Mouse (Mus musculus): ENCODE measurements around the gene Gng7.
"Not testable (repeated sequence)": the region's sequence is repeated elsewhere in the genome, so short reads cannot be mapped to it uniquely, and the experiment has no call there.

The Gng7 gene

DNA sequence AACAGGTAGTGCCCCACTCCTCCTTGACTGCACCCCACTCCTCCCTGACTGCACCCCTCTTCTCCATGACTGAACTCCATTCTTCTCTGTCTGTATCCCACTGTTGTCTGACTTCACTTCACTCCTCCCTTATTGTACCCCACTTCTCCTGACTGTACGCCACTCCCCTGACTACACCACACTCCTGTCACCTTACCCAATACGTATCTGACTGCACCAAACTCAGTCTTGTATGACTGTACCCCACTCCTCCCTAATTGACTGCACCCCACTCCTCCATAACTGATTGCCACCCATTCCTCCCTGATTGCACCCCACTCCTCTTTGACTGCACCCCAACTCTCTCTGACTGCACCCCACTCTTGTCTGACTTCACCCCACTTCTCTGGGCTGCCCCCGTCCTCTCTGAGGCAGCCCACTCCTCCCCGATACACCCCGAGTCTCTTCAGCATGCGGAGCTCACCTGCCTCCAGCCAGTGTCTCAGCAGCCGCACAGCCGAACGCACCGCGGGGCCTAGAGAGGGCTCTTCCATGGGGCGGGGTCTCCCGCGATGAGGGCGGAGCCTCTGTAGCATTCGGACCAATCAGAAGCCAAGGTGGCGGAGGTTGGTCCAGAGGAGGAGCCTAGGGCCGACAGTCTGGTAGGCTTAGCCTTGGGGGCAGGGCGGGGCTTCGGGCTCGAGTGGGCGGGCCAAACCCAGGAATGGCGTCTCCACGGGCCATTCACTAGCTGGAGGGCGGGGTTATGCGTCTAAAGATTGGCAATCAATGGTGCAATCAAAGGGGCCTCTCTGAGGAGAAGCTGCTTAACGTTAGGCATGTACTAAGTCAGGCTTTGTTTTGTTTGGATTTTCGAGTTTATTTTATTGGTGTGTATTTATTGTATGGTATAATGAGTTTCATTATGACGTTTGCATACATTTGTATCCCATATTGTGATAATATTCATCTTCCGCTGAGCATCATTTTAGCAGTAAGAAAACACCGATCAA lies at the start of gene Gng7:
Gene Gng7, minus strand, starts transcription at position 553 of the 992 bp plus-strand sequence.
- DNase-seq, result peak; percentile 97

DNA sequence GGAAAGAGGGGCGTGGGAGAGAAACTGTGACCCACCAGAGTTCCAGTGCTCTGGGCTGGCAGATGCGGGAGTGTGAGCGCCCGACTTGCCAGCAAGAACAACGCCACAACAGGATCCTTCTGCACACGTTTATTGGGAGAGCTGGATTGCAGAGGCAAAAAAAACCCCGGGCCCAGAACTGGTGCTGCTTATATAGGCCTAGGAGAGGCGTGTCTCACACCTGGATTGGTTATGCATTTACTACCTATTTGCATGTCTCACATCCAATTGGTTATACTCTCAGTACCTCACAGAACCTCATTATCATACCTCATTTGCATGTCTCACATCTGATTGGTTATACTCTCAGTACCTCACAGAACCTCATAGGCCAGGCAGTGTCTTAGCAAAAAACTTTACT lies 49.8 kb upstream of the Gng7 start:
- not testable (repeated sequence) for DNase-seq

- no peak for DNase-seq
Observed at GRCm38 (mm10) chr10:81062710-81063109, 48.0 kb upstream of the Gng7 start.

GRCm38 (mm10) chr10:81059603-81060543 lies 45.1 kb upstream of the Gng7 start, which contains the start of gene Sgta:
TSS of gene Sgta (minus strand) at chr10:81060181.
- peak; percentile 100 for DNase-seq

DNA sequence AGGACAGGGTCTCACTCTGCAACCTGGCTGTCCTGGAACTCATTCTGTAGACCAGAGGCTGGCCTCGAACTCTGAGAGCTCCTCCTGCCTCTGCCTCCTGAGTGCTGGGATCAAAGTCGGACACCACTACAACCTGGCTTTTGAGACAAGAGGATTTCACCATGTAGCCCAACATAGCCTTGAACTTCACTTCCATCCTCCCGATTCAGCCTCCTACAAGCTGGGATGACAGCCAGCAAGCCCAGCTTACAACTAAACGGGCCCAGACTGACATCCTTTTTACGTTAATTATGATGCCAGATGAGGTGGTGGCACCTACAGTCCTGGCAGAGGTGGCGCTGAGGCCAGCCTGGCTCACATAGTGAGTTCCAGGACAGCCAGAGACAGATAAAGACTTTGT lies 44.2 kb upstream of the Gng7 start:
- DNase-seq, result no peak

GRCm38 (mm10) chr10:81057406-81058130 lies 42.8 kb upstream of the Gng7 start:
- no peak for DNase-seq

GRCm38 (mm10) chr10:81055802-81056340 lies 41.1 kb upstream of the Gng7 start:
- DNase-seq, result not testable (repeated sequence)

DNA sequence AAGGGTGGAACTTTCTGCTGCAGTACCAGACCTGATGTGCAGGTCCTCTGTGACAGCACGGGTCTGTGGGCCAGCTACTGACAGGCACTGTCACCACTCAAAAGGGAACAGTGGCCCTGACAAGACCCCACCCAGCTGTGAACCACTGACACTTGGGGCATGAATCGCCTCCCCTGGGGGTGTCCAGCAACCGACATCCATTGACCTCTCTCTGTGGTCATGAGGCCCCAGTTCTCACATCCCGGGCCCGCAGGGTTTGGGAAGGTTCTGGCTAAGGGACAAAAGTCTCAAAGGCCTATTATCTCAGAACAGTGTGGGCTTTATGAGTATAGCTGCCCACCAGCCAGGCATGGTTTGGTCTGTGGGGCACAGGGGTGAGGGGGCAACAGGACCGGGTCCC lies 40.4 kb upstream of the Gng7 start:
- no peak for DNase-seq

DNA sequence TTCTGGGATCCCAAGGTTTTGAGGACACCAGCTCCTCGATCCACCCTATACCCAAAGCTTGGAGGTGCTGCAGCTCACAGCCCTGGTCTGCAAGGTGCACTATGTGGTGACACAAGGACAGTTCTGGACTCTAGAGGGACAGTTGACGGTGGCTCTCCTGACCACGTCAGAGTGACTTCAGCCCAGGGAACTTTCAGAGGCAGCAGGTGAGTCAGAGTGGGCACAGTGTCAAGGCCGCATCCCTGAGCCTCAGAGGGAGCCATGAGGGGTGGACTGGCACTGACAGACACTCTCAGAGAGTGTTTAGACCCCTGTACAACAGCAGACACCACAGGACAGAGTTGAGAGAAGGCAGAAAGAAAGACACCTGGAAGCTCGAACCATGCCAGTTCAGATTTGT lies 37.8 kb upstream of the Gng7 start:
- DNase-seq, result no peak

- DNase-seq, result no peak
Observed at GRCm38 (mm10) chr10:81051133-81051532, 36.4 kb upstream of the Gng7 start.

DNA sequence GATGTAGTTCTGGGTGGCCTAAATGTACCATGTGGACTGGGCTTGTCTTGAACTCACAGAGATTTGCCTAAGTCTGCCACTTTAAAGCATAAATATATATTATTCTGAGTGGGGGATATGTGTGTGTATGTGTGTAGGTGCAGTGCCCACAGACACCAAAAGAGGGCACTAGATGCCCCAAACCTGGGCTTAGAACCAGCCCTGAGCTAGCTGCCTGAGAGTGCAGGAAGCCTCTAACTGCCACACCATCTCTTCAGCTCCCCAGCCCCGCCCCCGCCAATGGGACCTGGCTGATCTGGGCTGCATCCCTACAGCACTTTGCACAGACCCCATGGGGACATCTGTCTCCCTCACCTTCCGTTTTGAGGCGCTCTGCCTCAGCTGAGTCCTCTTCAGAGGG lies 35.9 kb upstream of the Gng7 start:
- DNase-seq, result no peak

DNA sequence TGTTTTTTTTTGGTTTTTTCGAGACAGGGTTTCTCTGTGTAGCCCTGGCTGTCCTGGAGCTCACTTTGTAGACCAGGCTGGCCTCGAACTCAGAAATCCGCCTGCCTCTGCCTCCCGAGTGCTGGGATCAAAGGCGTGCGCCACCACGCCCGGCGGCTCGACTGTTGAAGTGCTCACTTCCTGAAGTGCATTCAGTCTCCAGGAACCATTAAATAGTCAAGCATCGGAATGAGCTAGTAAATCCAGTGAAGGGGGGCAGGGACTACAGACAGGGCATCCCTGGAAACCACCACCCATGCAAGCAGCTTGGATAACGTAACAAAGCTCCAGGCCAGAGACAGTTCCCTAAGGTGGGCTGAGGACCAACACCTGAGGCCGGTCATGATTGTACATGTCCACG lies 30.5 kb upstream of the Gng7 start:
- DNase-seq, result not testable (repeated sequence)

GRCm38 (mm10) chr10:81041458-81042175 lies 26.9 kb upstream of the Gng7 start:
- DNase-seq, result peak; percentile 68

GRCm38 (mm10) chr10:81036988-81037580 lies 22.3 kb upstream of the Gng7 start, which contains the start of gene Slc39a3:
TSS of gene Slc39a3 (minus strand) at chr10:81037426.
- DNase-seq, result peak; percentile 98

GRCm38 (mm10) chr10:81036251-81036650 lies 21.5 kb upstream of the Gng7 start:
- DNase-seq, result no peak

- DNase-seq, result no peak
Observed at GRCm38 (mm10) chr10:81033586-81033985, 18.8 kb upstream of the Gng7 start.

GRCm38 (mm10) chr10:81029031-81029430 lies 14.3 kb upstream of the Gng7 start:
- DNase-seq, result no peak

GRCm38 (mm10) chr10:81028219-81028618 lies 13.5 kb upstream of the Gng7 start:
- no peak for DNase-seq

DNA sequence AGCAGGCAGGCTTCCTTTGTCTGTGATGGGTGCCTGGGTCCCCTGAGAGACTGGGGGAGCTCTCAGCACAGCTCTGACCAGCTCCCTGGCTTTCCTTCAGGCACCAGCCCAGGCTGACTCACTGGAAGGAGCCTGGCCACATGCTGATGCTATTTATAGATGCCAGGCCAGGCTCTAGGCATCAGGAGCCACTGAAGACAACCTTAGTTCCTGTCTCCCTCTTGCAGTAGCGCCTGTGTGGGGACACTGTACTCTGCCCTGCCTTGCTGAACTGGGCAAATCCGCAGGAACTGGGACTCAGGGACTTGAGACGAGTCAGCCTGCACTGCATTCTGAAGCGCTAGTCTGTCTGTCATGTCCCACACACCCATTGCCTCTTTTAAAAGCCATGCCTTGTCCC lies 12.6 kb upstream of the Gng7 start:
- peak; percentile 51 for DNase-seq

GRCm38 (mm10) chr10:81026857-81027256 lies 12.1 kb upstream of the Gng7 start:
- no peak for DNase-seq

All from right cerebral cortex, adult 18-20 months (tissue).